Mouse (Mus musculus) kidney, adult 2 months (tissue): ENCODE results near the gene Btbd35f4. TPM values are rescaled to one million over a fixed set of nuclear protein-coding genes. Genes with fewer than 3 reads are reported as not detected.
"Not testable (repeated sequence)": the region's sequence is repeated elsewhere in the genome, so short reads cannot be mapped to it uniquely, and the experiment has no call there.

Source experiments
- DNase-seq: peaks from one replicate; pipeline ENCODE4 v3.0.0; 2021
- H3K27ac ChIP-seq: fragments of 200-500 bp; 2 replicates; pipeline ENCODE4 v1.5.1; 2012; ENCODE audit warnings: low read depth, low read length, control low read depth, inconsistent platforms; ENCODE audit not compliant: insufficient read depth
- H3K27me3 ChIP-seq: fragments of 200-500 bp; replicated peaks from 2 replicates; pipeline ENCODE4 v1.6.1; 2012; ENCODE audit warnings: mild to moderate bottlenecking, moderate library complexity, low read length, inconsistent platforms; ENCODE audit not compliant: control insufficient read depth, insufficient read depth
- H3K36me3 ChIP-seq: fragments of 200-500 bp; 2 replicates; pipeline ENCODE4 v1.6.1; 2012; ENCODE audit warnings: mild to moderate bottlenecking, moderate library complexity, low read length, inconsistent platforms; ENCODE audit not compliant: control insufficient read depth, insufficient read depth
- H3K4me1 ChIP-seq: fragments of 200-500 bp; 2 replicates; pipeline ENCODE4 v1.6.1; 2011; ENCODE audit warnings: low read length; ENCODE audit not compliant: control insufficient read depth, insufficient read depth
- H3K4me3 ChIP-seq: fragments of 200-500 bp; 2 replicates; pipeline ENCODE4 v1.5.1; 2011; ENCODE audit warnings: mild to moderate bottlenecking, low read depth, low read length, control low read depth; ENCODE audit not compliant: insufficient read depth
- WGBS: fragments of 180-500 bp; shearing (Covaris S2); methylation state at CpG from one replicate; pipeline ENCODE4 v1.1.7; 2018; 5-methylcytosine and 5-hydroxymethylcytosine counted together
- polyA plus RNA-seq: library from polyadenylated mRNA; depleted of rRNA; stranded (reverse); fragments of >200 nt; gene quantifications from 2 replicates; pipeline ENCODE4 v1.2.3, GENCODE M21; 2012; rRNA removed

Gene Btbd35f4
- not detected in 2 replicates for polyA plus RNA-seq

DNA sequence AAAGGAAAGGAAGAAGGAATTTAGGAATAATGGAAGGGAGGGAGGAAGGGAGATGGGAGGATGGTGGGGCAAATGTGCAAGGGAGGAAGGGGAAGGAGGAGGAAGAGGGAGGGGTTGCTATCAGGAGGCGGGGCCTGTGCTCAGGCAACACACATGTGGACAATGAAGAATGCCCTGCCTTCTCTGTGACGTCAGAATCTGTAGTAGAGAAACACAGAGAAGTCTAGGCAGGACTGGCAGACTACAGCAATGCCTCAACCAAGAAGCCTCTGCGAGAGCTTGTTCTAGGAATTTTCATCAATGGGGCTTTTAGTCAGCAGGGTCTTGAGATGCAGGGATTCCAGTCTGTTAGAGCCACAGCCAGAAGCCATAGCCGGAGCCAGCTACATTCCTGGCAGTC, at the start of gene Btbd35f4:
Gene Btbd35f4 (plus strand): TSS at position 301 of the 400 bp plus-strand sequence.
- H3K27me3 ChIP-seq, H3K36me3 ChIP-seq, H3K4me1 ChIP-seq, H3K27ac ChIP-seq, H3K4me3 ChIP-seq, DNase-seq: not testable (repeated sequence)
- whole genome bisulfite sequencing, result no CpG with 5 or more reads among the region's 4 CpGs

DNA sequence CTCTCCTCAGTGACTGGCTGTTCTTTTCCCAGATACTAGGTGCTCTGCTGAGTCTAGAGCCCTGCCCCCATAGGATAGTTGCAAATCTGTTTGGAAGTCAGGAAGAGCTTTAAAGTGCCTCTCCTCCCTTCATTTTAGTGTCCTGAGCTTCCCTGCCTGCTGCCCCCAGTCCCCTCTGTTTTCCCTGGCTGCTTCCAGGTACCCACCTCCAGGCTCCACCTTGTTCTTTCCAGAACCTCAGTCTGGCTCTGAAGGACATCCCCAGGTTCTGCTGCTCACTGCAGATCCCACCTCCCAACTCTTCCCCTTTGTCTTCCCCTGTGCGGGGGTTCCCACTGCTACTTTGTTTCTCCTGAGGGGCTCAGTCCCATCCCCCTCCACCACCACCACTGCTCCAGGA, 39.7 kb downstream of the Btbd35f4 start:
- H3K4me3 ChIP-seq, H3K4me1 ChIP-seq, DNase-seq, H3K27me3 ChIP-seq, H3K27ac ChIP-seq, H3K36me3 ChIP-seq: not testable (repeated sequence)
- no CpG with 5 or more reads among the region's 1 CpGs for WGBS

Other genes starting within 250 kb of the Btbd35f4 start
- gene Btbd35f27, start 151.6 kb downstream of the Btbd35f4 start, polyA plus RNA-seq, result not detected in 2 replicates